Mouse (Mus musculus): Measurements from ENCODE around the gene Scn1a. TPM values are rescaled to one million over a fixed set of nuclear protein-coding genes. Genes with fewer than 3 reads are reported as not detected.
A peak's percentile ranks its signal among the peaks of the same experiment; 100 is the strongest.

The Scn1a gene
- polyA plus RNA-seq, 1 experiment = 14.0 TPM

- peak; percentile 69 for DNase-seq (ENCODE audit: low read depth)
- no peak for TF ChIP-seq CTCF (IDR thresholded peaks at IDR 0.05; ENCODE audit: borderline replicate concordance, extremely low read depth, insufficient read depth, insufficient read length)
- no peak for TF ChIP-seq POLR2A (IDR thresholded peaks at IDR 0.05; ENCODE audit: borderline replicate concordance, extremely low read depth, insufficient read depth, insufficient read length, poor library complexity, severe bottlenecking)
Observed at GRCm38 (mm10) chr2:66408899-66409739, 31.5 kb downstream of the Scn1a start.

GRCm38 (mm10) chr2:66408456-66408855, 32.2 kb downstream of the Scn1a start:
- peak; percentile 64 for DNase-seq (ENCODE audit: low read depth)
- TF ChIP-seq POLR2A (IDR thresholded peaks at IDR 0.05; ENCODE audit: borderline replicate concordance, extremely low read depth, insufficient read depth, insufficient read length, poor library complexity, severe bottlenecking) (no peak), CTCF (IDR thresholded peaks at IDR 0.05; ENCODE audit: borderline replicate concordance, extremely low read depth, insufficient read depth, insufficient read length) (no peak)

- no peak for DNase-seq (ENCODE audit: low read depth)
- TF ChIP-seq POLR2A (IDR thresholded peaks at IDR 0.05; ENCODE audit: borderline replicate concordance, extremely low read depth, insufficient read depth, insufficient read length, poor library complexity, severe bottlenecking) (no peak), CTCF (IDR thresholded peaks at IDR 0.05; ENCODE audit: borderline replicate concordance, extremely low read depth, insufficient read depth, insufficient read length) (no peak)
Observed at GRCm38 (mm10) chr2:66392586-66392985, 48.1 kb downstream of the Scn1a start.

GRCm38 (mm10) chr2:66367957-66368356, 72.7 kb downstream of the Scn1a start:
- TF ChIP-seq CTCF (IDR thresholded peaks at IDR 0.05; ENCODE audit: borderline replicate concordance, extremely low read depth, insufficient read depth, insufficient read length) = no peak
- TF ChIP-seq POLR2A (IDR thresholded peaks at IDR 0.05; ENCODE audit: borderline replicate concordance, extremely low read depth, insufficient read depth, insufficient read length, poor library complexity, severe bottlenecking) = no peak
- peak; percentile 38 for DNase-seq (ENCODE audit: low read depth)

- TF ChIP-seq POLR2A (IDR thresholded peaks at IDR 0.05; ENCODE audit: borderline replicate concordance, extremely low read depth, insufficient read depth, insufficient read length, poor library complexity, severe bottlenecking) (no peak), CTCF (IDR thresholded peaks at IDR 0.05; ENCODE audit: borderline replicate concordance, extremely low read depth, insufficient read depth, insufficient read length) (no peak)
- peak; percentile 31 for DNase-seq (ENCODE audit: low read depth)
Observed at GRCm38 (mm10) chr2:66350590-66350989, 90.0 kb downstream of the Scn1a start.

GRCm38 (mm10) chr2:66346622-66347021, 94.0 kb downstream of the Scn1a start:
- no peak for DNase-seq (ENCODE audit: low read depth)
- no peak for TF ChIP-seq POLR2A (IDR thresholded peaks at IDR 0.05; ENCODE audit: borderline replicate concordance, extremely low read depth, insufficient read depth, insufficient read length, poor library complexity, severe bottlenecking)
- no peak for TF ChIP-seq CTCF (IDR thresholded peaks at IDR 0.05; ENCODE audit: borderline replicate concordance, extremely low read depth, insufficient read depth, insufficient read length)

- no peak for DNase-seq (ENCODE audit: low read depth)
- no peak for TF ChIP-seq POLR2A (IDR thresholded peaks at IDR 0.05; ENCODE audit: borderline replicate concordance, extremely low read depth, insufficient read depth, insufficient read length, poor library complexity, severe bottlenecking)
- TF ChIP-seq CTCF (IDR thresholded peaks at IDR 0.05; ENCODE audit: borderline replicate concordance, extremely low read depth, insufficient read depth, insufficient read length) = no peak
Observed at GRCm38 (mm10) chr2:66346181-66346580, 94.5 kb downstream of the Scn1a start.

GRCm38 (mm10) chr2:66337406-66337805, 103.2 kb downstream of the Scn1a start:
- TF ChIP-seq CTCF (IDR thresholded peaks at IDR 0.05; ENCODE audit: borderline replicate concordance, extremely low read depth, insufficient read depth, insufficient read length) (no peak), POLR2A (IDR thresholded peaks at IDR 0.05; ENCODE audit: borderline replicate concordance, extremely low read depth, insufficient read depth, insufficient read length, poor library complexity, severe bottlenecking) (no peak)
- DNase-seq (ENCODE audit: low read depth) = peak; percentile 66

GRCm38 (mm10) chr2:66336396-66336795, 104.2 kb downstream of the Scn1a start:
- peak; percentile 45 for DNase-seq (ENCODE audit: low read depth)
- TF ChIP-seq CTCF (IDR thresholded peaks at IDR 0.05; ENCODE audit: borderline replicate concordance, extremely low read depth, insufficient read depth, insufficient read length) = no peak
- TF ChIP-seq POLR2A (IDR thresholded peaks at IDR 0.05; ENCODE audit: borderline replicate concordance, extremely low read depth, insufficient read depth, insufficient read length, poor library complexity, severe bottlenecking) = no peak

- TF ChIP-seq POLR2A (IDR thresholded peaks at IDR 0.05; ENCODE audit: borderline replicate concordance, extremely low read depth, insufficient read depth, insufficient read length, poor library complexity, severe bottlenecking) (no peak), CTCF (IDR thresholded peaks at IDR 0.05; ENCODE audit: borderline replicate concordance, extremely low read depth, insufficient read depth, insufficient read length) (no peak)
- no peak for DNase-seq (ENCODE audit: low read depth)
Observed at GRCm38 (mm10) chr2:66272551-66272950, 168.1 kb downstream of the Scn1a start.

- TF ChIP-seq POLR2A (IDR thresholded peaks at IDR 0.05; ENCODE audit: borderline replicate concordance, extremely low read depth, insufficient read depth, insufficient read length, poor library complexity, severe bottlenecking) (no peak), CTCF (IDR thresholded peaks at IDR 0.05; ENCODE audit: borderline replicate concordance, extremely low read depth, insufficient read depth, insufficient read length) (peak; percentile 79)
Observed at GRCm38 (mm10) chr2:66256220-66257131, 184.2 kb downstream of the Scn1a start, which contains the start of gene Ttc21b. Gene Ttc21b, minus strand, starts transcription at chr2:66256617.

More at GRCm38 (mm10) chr2:66256220-66257131, 184.2 kb downstream of the Scn1a start, which contains the start of gene Ttc21b:
- DNase-seq (ENCODE audit: low read depth) = peak; percentile 99

Data from brain, embryonic 14.5 days (tissue).